Mouse (Mus musculus) lung, postnatal 0 days (tissue): ENCODE results near the gene Magea6. TPM values are rescaled to one million over a fixed set of nuclear protein-coding genes. Genes with fewer than 3 reads are reported as not detected.
"Not testable (repeated sequence)": the region's sequence is repeated elsewhere in the genome, so short reads cannot be mapped to it uniquely, and the experiment has no call there.

ENCODE experiments used
- ATAC-seq: fragments of 200-750 bp; cut with Nextera tagmentation; 2 replicates; pipeline ENCODE4 v1.8.0; 2017; ENCODE audit warnings: moderate library complexity
- DNase-seq: peaks from one replicate; pipeline ENCODE4 v3.0.0-alpha.2; 2016; ENCODE audit warnings: low spot score
- H3K27ac ChIP-seq: fragments of 300-500 bp; sonication (generic); 2 replicates; pipeline ENCODE4 v1.5.1; 2014; ENCODE audit warnings: antibody characterized with exemption, mild to moderate bottlenecking, low read length, mixed read lengths
- H3K27me3 ChIP-seq: fragments of 300-500 bp; sonication (generic); replicated peaks from 2 replicates; pipeline ENCODE4 v1.6.1; 2014; ENCODE audit warnings: low read length, mixed read lengths; ENCODE audit not compliant: insufficient read depth
- H3K36me3 ChIP-seq: fragments of 300-500 bp; sonication (generic); 2 replicates; pipeline ENCODE4 v1.6.1; 2014; ENCODE audit warnings: low read length, mixed read lengths; ENCODE audit not compliant: insufficient read depth
- H3K4me1 ChIP-seq: fragments of 300-500 bp; sonication (generic); 2 replicates; pipeline ENCODE4 v1.6.1; 2014; ENCODE audit warnings: antibody characterized with exemption, low read depth, low read length, mixed read lengths; ENCODE audit not compliant: insufficient read depth
- H3K4me2 ChIP-seq: fragments of 300-500 bp; sonication (generic); replicated peaks from 2 replicates; pipeline ENCODE4 v1.6.1; 2014; ENCODE audit warnings: low read depth, mild to moderate bottlenecking, low read length, moderate library complexity, mixed read lengths
- H3K4me3 ChIP-seq: fragments of 300-500 bp; sonication (generic); 2 replicates; pipeline ENCODE4 v1.5.1; 2014; ENCODE audit warnings: low read depth, low read length
- H3K9ac ChIP-seq: fragments of 300-500 bp; sonication (generic); replicated peaks from 2 replicates; pipeline ENCODE4 v1.6.1; 2014; ENCODE audit warnings: low read depth, mild to moderate bottlenecking
- H3K9me3 ChIP-seq: fragments of 300-500 bp; sonication (generic); 2 replicates; pipeline ENCODE4 v1.6.1; 2016; ENCODE audit warnings: low read length, mixed read lengths
- whole genome bisulfite sequencing: fragments of 180-500 bp; shearing (Covaris S2); extraction: QIAGEN DNeasy Blood & Tissue Kit; methylation state at CpG from one replicate; pipeline ENCODE4 v1.1.7; 2014; 5-methylcytosine and 5-hydroxymethylcytosine counted together
- polyA plus RNA-seq: library from polyadenylated mRNA; unstranded; fragments of >200 nt; fragmentation: Nextera tagmentation; extraction: Ambion mirVana; gene quantifications from 2 replicates; pipeline ENCODE4 v1.2.1, GENCODE M21; 2015

Gene Magea6
- polyA plus RNA-seq = not detected in 2 replicates

- not testable (repeated sequence) for H3K9ac ChIP-seq, DNase-seq
- WGBS = 53% methylated on average over 1 of the region's 1 CpGs
These were observed at the start of gene Magea6 for GRCm38 (mm10) chrX:154935887-154936286. Gene Magea6 (minus strand): TSS chrX:154935987.

GRCm38 (mm10) chrX:154949405-154949804, 13.6 kb upstream of the Magea6 start, which contains the start of gene Magea3:
Gene Magea3 (minus strand): TSS chrX:154949505.
- not testable (repeated sequence) for H3K9me3 ChIP-seq, H3K9ac ChIP-seq, H3K27me3 ChIP-seq, DNase-seq, H3K4me3 ChIP-seq, ATAC-seq, H3K27ac ChIP-seq, H3K4me2 ChIP-seq, H3K4me1 ChIP-seq, H3K36me3 ChIP-seq
- WGBS = 45% methylated on average over 1 of the region's 1 CpGs

More at GRCm38 (mm10) chrX:154935887-154936286, at the start of gene Magea6:
- H3K4me2 ChIP-seq, ATAC-seq, H3K27ac ChIP-seq, H3K4me1 ChIP-seq, H3K9me3 ChIP-seq, H3K36me3 ChIP-seq, H3K4me3 ChIP-seq, H3K27me3 ChIP-seq: not testable (repeated sequence)

- DNase-seq, H3K27me3 ChIP-seq, H3K9me3 ChIP-seq, H3K4me2 ChIP-seq, H3K4me1 ChIP-seq, H3K27ac ChIP-seq, H3K36me3 ChIP-seq, ATAC-seq, H3K4me3 ChIP-seq, H3K9ac ChIP-seq: not testable (repeated sequence)
- WGBS = 70% methylated on average over 3 of the region's 3 CpGs
These were observed 45.6 kb downstream of the Magea6 start, which contains the start of gene Cldn34b1 for GRCm38 (mm10) chrX:154890167-154890566. Gene Cldn34b1 (minus strand): TSS chrX:154890267.

Other genes with a start within 250 kb of the Magea6 start
- not detected in 2 replicates for gene Cldn34b1, start 45.7 kb downstream of the Magea6 start, polyA plus RNA-seq
- gene Magea3, start 13.5 kb upstream of the Magea6 start, polyA plus RNA-seq = not detected in 2 replicates
- gene Magea8, start 59.9 kb upstream of the Magea6 start, polyA plus RNA-seq = not detected in 2 replicates
- not detected in 2 replicates for gene Magea5, start 127.2 kb upstream of the Magea6 start, polyA plus RNA-seq
- gene Magea1, start 153.8 kb upstream of the Magea6 start, polyA plus RNA-seq = not detected in 2 replicates
- not detected in 2 replicates for gene Magea2, start 157.7 kb upstream of the Magea6 start, polyA plus RNA-seq
- not detected in 2 replicates for gene Cldn34b2, start 192.4 kb upstream of the Magea6 start, polyA plus RNA-seq